ENCODE assay signal across 8 mouse cellular contexts in the genomic region with DNA sequence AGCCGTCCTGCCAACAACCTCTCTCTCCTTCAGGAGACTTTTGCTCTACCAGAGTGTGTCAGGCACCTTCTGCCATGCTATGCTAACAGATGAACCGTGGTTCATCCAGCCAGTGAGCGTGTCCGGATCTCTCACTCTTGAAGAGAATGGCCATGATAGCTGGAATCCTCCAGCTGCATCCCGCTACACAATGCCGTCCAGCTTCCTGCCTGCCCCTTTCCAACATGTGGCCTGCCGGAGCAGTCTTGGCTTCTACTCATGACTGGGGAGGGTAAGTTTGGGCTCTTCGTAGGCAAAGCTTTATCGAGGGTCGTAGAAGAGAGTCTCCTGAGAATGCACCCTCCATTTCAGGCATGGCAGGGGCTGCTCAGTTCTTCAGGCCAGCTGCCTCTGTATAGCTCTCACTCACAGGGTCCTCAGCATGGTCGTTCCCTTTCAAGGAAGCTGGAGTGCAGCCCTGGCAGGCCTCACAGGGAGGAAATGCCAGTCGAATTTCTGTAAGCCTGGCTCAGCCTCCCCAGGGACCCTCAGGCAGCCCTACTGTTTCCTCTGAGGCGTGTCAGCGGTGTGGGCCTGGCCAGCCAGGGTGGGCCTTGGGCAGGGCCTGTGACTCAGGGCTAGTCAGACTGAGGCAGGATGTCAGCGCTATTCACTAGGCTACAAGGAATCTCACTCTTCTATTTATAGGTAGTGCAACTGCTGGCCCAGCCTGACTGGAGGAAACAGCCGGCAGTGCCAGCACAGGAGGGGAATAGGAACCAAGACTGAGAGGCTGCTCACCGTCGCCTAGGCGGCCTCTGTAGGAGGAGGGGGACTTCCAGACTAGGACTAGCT.
A peak's percentile ranks its signal among the peaks of the same experiment; 100 is the strongest.
DNase-seq lines count a peak whose midpoint lies in the region; ATAC-seq and TF ChIP-seq lines count a peak whose summit lies in the region.

No protein-coding gene starts in this region.

- H3K4me3 ChIP-seq in hindbrain, postnatal 0 days (ENCODE audit: low read length): no peak overlapping the region
- H3K4me3 ChIP-seq in liver, embryonic 12.5 days: no peak overlapping the region
- no peak overlapping the region for H3K4me3 ChIP-seq in stomach, embryonic 14.5 days (ENCODE audit: low read depth, low read length)

- intact Hi-C loops in left cerebral cortex, postnatal 25 days (cut with DNase I): no loop called here

- H3K9me3 ChIP-seq in hindbrain, postnatal 0 days (ENCODE audit: low read length): no peaks in the 10 kb centered on the region
- H3K9me3 ChIP-seq in liver, embryonic 12.5 days (replicated peaks): no peaks in the 10 kb centered on the region
- H3K9me3 ChIP-seq in stomach, embryonic 14.5 days (ENCODE audit: control insufficient read depth, low read depth, low read length): no peaks in the 10 kb centered on the region

- H3K36me3 ChIP-seq in hindbrain, postnatal 0 days (ENCODE audit: insufficient read depth, low read length): no peaks in the 10 kb centered on the region
- H3K36me3 ChIP-seq in liver, embryonic 12.5 days: no peaks in the 10 kb centered on the region
- H3K36me3 ChIP-seq in stomach, embryonic 14.5 days (ENCODE audit: control insufficient read depth, insufficient read depth, low read length): no peaks in the 10 kb centered on the region

- TF ChIP-seq CTCF in hindbrain, postnatal 0 days (IDR thresholded peaks at IDR 0.05; ENCODE audit: low read depth): no peak

- no peak overlapping the region for H3K4me2 ChIP-seq in hindbrain, postnatal 0 days (ENCODE audit: low read depth, low read length)
- H3K4me2 ChIP-seq in liver, embryonic 12.5 days: no peak overlapping the region
- H3K4me2 ChIP-seq in stomach, embryonic 14.5 days (replicated peaks; ENCODE audit: low read depth, low read length): no peak overlapping the region

- H3K27me3 ChIP-seq in hindbrain, postnatal 0 days (ENCODE audit: insufficient read depth, low read length): no peaks in the 10 kb centered on the region
- 0 out of 2 replicates have a peak, but pooled peaks cover 3% of the 10 kb centered on the region for H3K27me3 ChIP-seq in liver, embryonic 12.5 days (replicated peaks)
- no peaks in the 10 kb centered on the region for H3K27me3 ChIP-seq in stomach, embryonic 14.5 days (ENCODE audit: control insufficient read depth, insufficient read depth, low read length)

- H3K9ac ChIP-seq in hindbrain, postnatal 0 days (replicated peaks; ENCODE audit: low read length): no peak overlapping the region
- H3K9ac ChIP-seq in liver, embryonic 12.5 days: no peak overlapping the region
- no peak overlapping the region for H3K9ac ChIP-seq in stomach, embryonic 14.5 days (replicated peaks; ENCODE audit: low read depth, low read length)

- WGBS in hindbrain, postnatal 0 days: 50% methylated on average over 19 of the region's 19 CpGs
- 52% methylated on average over 19 of the region's 19 CpGs for WGBS in liver, embryonic 12.5 days (ENCODE audit: insufficient replicate concordance)
- WGBS in stomach, embryonic 14.5 days: 66% methylated on average over 19 of the region's 19 CpGs

- DNase-seq in Muller cell, postnatal 12 days (ENCODE audit: inconsistent ontology term): peak; percentile 85
- DNase-seq in brain, adult 2 months (ENCODE audit: low read depth, low spot score): peak; percentile 30
- DNase-seq in gastrocnemius, postnatal 4 days (ENCODE audit: low spot score in 2 of 2): peak; percentile 50 to 77
- DNase-seq in hindbrain, postnatal 0 days (ENCODE audit: low spot score): peak; percentile 52
- no peak for DNase-seq in left cerebral cortex, postnatal 25 days (ENCODE audit: low spot score in 2 of 2)
- DNase-seq in thymus, postnatal 25 days: no peak

- peak; percentile 75 for ATAC-seq in hindbrain, postnatal 0 days
- ATAC-seq in liver, embryonic 12.5 days: peak; percentile 48
- ATAC-seq in stomach, embryonic 14.5 days (ENCODE audit: insufficient number of reproducible peaks, insufficient read depth, low FRiP score, low read depth): peak; percentile 56; the same call in 1 of the 2 replicates

- peak overlapping the region; percentile 60 for H3K27ac ChIP-seq in hindbrain, postnatal 0 days
- H3K27ac ChIP-seq in liver, embryonic 12.5 days: 0 out of 2 replicates have a peak overlapping the region, but pooled peaks have one; percentile 4
- H3K27ac ChIP-seq in stomach, embryonic 14.5 days (ENCODE audit: low read length): peak overlapping the region; percentile 79

- peaks cover 20% of the 10 kb centered on the region for H3K4me1 ChIP-seq in hindbrain, postnatal 0 days (ENCODE audit: insufficient read depth, low read length)
- peaks cover 46% of the 10 kb centered on the region for H3K4me1 ChIP-seq in liver, embryonic 12.5 days
- peaks cover 23% of the 10 kb centered on the region for H3K4me1 ChIP-seq in stomach, embryonic 14.5 days (ENCODE audit: control insufficient read depth, insufficient read depth, low read length)

Comparison
In these comparisons a context has a peak if more than half of its experiments do, and no peak if none do; other contexts are left out.
1. DNase-seq: peak in Muller cell, postnatal 12 days (single experiment), brain, adult 2 months (single experiment), gastrocnemius, postnatal 4 days (2 of 2) and hindbrain, postnatal 0 days (single experiment); none in left cerebral cortex, postnatal 25 days (0 of 2) and thymus, postnatal 25 days (single experiment).
2. H3K27ac ChIP-seq: peak in every context shown above with its lines; median percentile 79 in stomach, embryonic 14.5 days; 60 in hindbrain, postnatal 0 days; 4 in liver, embryonic 12.5 days.
3. Peak in every context shown above with its lines, with median percentiles within 50 percentile points of each other: ATAC-seq.